Mouse (Mus musculus): ENCODE data around the gene Atp6v0a4.

DNA sequence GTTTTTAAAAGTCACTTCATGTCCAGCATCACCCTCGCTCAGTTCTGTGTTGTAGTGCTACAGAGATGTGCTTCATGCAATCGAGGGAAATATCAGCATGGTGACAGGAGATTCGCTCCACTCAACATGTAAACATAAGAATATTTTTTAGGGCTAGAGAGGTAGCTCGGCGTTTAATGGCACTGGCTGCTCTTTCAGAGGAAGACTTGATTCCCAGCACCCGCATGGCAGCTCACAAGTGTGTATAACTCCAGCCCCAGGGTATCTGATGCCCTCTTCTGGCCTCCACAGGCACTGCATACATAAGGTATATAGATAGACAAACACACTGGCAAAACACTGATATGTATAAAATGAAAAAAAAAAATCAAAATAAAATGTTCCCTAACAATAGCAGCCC lies 74.8 kb downstream of the Atp6v0a4 start:
- no peak for TF ChIP-seq MAX (IDR thresholded peaks at IDR 0.05; ENCODE audit: low read depth)
- no peak for TF ChIP-seq POLR2A (IDR thresholded peaks at IDR 0.05; ENCODE audit: insufficient read length, low read depth)
- no peak for TF ChIP-seq USF1 (IDR thresholded peaks at IDR 0.05; ENCODE audit: low read depth)
- no peak for TF ChIP-seq E2F4 (IDR thresholded peaks at IDR 0.05; ENCODE audit: insufficient read depth)
- TF ChIP-seq POLR2AphosphoS2 (IDR thresholded peaks at IDR 0.05; ENCODE audit: insufficient read length, low read depth), result no peak
- TF ChIP-seq REST (IDR thresholded peaks at IDR 0.05; ENCODE audit: insufficient read depth, insufficient read length), result no peak
- no peak for TF ChIP-seq TCF12 (IDR thresholded peaks at IDR 0.05; ENCODE audit: insufficient read depth, poor library complexity, severe bottlenecking)
